Mouse (Mus musculus): ENCODE results near the gene C1qa.

The C1qa gene

DNA sequence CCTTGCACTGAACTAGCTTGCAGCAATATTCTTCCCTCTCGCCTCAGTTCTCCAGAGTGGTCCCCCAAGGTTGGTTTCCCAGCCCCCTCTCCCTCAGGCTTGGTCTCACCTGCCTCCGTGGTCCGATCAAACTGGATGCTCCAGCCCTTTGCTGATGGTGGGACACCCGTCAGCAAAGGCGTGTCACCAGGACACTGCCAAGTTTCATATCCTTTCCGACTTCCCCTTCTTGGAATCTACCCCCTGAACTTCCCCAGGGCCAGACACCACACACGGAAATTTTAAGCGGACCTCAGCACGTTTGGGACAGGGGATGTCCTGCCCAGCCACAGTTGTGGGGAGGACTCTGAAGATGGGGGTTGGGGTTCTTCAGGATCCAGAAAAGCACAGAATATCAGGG lies at the start of gene C1qa:
Gene C1qa, minus strand, starts transcription at position 167 of the 400 bp plus-strand sequence.
- no peak for DNase-seq (ENCODE audit: extremely low read depth, insufficient read length, low spot score)

- no peak for DNase-seq (ENCODE audit: extremely low read depth, insufficient read length, low spot score)
Observed at GRCm38 (mm10) chr4:136945397-136945796, 46.8 kb upstream of the C1qa start.

DNA sequence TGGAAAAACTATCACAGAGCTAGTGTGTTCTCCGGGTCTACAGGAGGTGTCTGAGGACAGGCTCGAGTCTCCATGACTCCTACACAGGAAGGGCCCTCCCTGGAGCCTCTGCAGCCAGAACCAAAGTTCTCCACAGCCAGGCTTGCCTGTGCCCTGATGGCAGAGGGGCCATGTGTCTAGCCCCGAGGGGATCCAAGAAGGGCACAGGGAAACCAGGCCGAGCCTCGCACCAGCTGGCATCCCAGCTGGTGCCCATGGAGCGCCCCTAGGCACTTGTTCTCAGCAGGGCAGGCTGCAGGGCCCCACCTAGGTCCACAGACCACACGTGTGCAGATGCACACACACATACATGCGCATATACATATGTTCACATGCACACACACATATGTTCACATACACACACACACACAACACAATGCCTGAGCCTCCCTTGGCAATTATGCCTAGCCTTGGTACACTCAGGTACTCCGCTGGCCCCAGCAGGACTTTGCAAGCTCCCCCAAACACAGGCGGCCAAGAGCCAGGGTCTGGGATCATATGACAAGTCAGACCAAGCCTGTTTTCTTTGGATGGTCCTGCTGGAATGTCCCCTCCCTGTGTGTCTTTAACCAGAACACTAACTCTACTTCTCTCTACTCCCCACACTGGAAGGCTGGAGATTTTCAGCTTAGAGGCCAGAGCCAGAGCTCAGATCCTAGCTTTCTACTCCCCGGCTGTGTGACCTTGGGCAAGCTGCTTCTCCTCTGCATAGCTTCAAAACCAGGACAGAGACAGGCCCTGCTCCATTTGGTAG lies 46.2 kb upstream of the C1qa start:
- no peak for DNase-seq (ENCODE audit: extremely low read depth, insufficient read length, low spot score)

- no peak for DNase-seq (ENCODE audit: extremely low read depth, insufficient read length, low spot score)
Observed at GRCm38 (mm10) chr4:136943175-136943574, 44.6 kb upstream of the C1qa start.

- no peak for DNase-seq (ENCODE audit: extremely low read depth, insufficient read length, low spot score)
Observed at GRCm38 (mm10) chr4:136942761-136943160, 44.2 kb upstream of the C1qa start.

DNA sequence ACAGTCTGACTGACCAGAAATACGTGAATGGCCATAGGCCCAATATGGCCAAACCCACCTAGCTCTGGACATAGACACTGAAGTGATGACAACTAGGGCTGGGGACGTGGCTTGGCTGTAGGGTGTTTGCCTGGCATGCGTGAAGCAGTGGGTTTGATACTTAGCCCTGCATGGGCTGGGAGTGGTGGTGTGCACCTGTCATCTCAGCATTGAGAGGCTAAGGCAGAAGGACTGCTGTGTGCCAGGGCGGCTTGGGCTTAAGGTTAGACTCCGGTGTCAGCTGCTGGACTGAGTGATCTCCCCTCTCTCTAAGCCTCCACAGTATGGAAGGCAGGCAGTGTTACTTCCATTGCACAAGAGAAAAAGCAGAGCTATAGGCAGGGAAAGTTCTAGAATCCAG lies 39.3 kb upstream of the C1qa start:
- DNase-seq (ENCODE audit: extremely low read depth, insufficient read length, low spot score): no peak

DNA sequence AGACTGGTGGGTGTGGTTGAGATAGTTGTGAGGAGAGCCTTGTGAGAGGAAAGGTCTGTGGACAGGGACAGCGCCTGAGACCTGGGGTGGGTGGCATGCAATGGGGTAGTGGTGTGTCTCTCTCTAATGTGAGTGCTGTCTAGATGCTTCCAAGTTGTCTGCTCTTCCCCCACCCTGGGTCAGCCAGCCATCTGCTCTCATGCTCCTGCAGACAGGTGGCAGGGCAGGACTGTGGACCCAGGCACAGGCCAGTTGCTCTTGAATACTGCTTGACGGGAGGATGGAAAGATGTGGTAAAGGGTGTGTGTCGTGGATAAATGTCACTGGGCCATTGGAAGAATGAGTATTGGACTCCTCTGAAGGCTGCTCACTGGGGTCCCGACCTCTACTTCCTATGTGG lies 38.7 kb upstream of the C1qa start:
- DNase-seq (ENCODE audit: extremely low read depth, insufficient read length, low spot score): no peak

GRCm38 (mm10) chr4:136934746-136935613 lies 36.4 kb upstream of the C1qa start:
- DNase-seq (ENCODE audit: extremely low read depth, insufficient read length, low spot score): peak; percentile 75

DNA sequence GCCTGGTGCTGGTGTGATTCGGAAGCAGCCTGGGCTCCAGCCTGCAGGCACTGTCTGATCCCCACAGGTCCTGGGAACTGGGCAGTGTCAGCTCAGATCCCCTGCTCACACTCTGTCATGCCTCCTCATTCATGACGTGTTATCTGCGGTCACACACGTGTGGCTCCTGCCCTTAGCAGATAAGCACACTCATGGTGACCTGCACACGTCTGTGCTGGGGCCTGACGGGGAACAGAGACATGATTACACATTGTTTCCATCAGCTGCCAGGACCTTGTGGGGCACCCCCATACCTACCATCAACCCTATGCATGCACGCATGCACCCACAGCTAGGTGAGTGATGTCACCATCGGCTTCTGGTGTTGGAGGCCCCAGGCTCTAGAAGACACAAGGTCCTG lies 31.9 kb upstream of the C1qa start:
- DNase-seq (ENCODE audit: extremely low read depth, insufficient read length, low spot score): no peak

DNA sequence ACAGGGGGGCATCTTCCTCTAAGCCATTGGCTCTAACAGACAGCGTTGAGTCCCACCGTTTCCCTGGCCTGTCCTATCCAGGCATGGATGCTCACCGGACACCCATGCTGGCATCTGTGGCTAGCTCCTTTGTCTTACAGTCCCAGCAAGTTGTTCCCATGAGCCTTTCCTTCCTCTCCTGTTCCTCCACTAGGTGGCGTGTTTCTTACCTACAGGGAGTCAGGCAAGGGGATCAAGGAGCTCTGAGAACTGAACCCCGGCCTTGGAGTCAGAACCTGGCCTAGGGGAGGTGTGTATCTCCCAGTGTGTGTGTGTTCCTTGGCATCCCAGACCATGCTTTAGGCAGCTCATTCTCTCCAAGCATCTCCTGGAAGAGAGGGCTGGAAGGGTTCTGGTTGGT lies 30.3 kb upstream of the C1qa start:
- DNase-seq (ENCODE audit: extremely low read depth, insufficient read length, low spot score): no peak

GRCm38 (mm10) chr4:136925804-136926203 lies 27.2 kb upstream of the C1qa start:
- DNase-seq (ENCODE audit: extremely low read depth, insufficient read length, low spot score): no peak

GRCm38 (mm10) chr4:136924529-136924928 lies 25.9 kb upstream of the C1qa start:
- no peak for DNase-seq (ENCODE audit: extremely low read depth, insufficient read length, low spot score)

GRCm38 (mm10) chr4:136919526-136919925 lies 20.9 kb upstream of the C1qa start:
- no peak for DNase-seq (ENCODE audit: extremely low read depth, insufficient read length, low spot score)

DNA sequence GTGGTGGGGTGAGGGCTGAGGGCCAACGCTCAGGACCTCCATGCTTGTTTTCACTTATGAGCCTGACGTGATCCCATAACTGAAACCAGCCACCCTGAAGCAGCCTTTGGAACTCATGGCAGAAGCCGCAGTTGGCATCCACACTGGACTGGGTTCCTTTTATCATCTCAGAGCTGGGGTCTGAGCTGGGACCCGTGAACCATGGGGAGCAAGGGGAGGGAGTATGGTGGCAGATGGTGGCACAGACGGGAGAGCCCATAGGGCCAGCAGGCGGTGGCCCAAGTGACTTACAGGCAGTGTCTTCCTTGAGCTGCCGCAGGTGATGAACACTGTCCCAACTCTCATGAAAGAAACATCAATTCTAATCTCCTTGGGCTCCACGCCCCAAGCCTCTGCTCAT lies 20.2 kb upstream of the C1qa start:
- DNase-seq (ENCODE audit: extremely low read depth, insufficient read length, low spot score): no peak

- no peak for DNase-seq (ENCODE audit: extremely low read depth, insufficient read length, low spot score)
Observed at GRCm38 (mm10) chr4:136917165-136917524, 18.5 kb upstream of the C1qa start.

- DNase-seq (ENCODE audit: extremely low read depth, insufficient read length, low spot score): no peak
Observed at GRCm38 (mm10) chr4:136916359-136917164, 18.0 kb upstream of the C1qa start.

DNA sequence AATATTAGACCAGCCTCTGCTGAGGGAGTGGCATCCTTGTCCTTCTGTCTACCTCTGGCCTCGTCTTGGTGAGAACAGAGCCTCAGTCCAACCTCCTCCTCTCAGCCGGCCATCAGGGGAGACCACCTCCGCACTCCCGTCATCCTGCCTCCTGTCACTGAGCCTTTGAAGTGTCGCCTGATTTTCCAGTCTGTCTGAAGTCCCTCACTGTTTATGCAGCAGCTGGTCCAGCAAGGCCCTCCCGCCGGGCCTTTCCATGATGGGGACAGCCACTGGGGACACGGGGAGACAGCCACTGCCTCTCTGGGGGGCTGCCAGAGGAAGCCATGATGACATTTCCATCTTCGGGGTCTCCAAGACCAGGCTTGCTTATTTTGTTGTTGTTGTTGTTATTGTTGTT lies 14.2 kb upstream of the C1qa start:
- DNase-seq (ENCODE audit: extremely low read depth, insufficient read length, low spot score): no peak

- no peak for DNase-seq (ENCODE audit: extremely low read depth, insufficient read length, low spot score)
Observed at GRCm38 (mm10) chr4:136911804-136912203, 13.2 kb upstream of the C1qa start.

GRCm38 (mm10) chr4:136911211-136911646 lies 12.6 kb upstream of the C1qa start:
- DNase-seq (ENCODE audit: extremely low read depth, insufficient read length, low spot score): no peak

- no peak for DNase-seq (ENCODE audit: extremely low read depth, insufficient read length, low spot score)
Observed at GRCm38 (mm10) chr4:136907809-136908208, 9.2 kb upstream of the C1qa start.

DNA sequence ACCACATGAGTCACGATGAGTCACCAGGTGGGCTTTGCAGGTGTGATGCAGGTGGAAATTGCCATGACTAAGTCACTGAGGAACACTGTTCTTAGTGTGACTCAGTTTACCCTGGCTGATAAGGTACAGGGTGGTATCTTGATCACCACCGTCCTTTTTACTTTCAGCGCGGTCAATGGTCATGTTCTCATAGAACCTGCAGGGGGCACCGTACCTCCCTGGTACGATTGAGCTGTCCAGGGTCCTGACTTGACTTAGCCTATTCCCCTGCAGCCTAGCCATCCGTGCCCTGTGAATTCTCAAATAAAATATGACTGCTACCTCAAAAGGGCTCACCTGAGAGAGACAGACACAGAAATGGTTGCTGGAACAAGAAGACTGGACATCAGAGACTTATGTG lies 8.4 kb upstream of the C1qa start:
- DNase-seq (ENCODE audit: extremely low read depth, insufficient read length, low spot score): no peak
